Mouse (Mus musculus) retina, postnatal 7 days (tissue): ENCODE data around the gene P3h1.
"Not testable (repeated sequence)": the region's sequence is repeated elsewhere in the genome, so short reads cannot be mapped to it uniquely, and the experiment has no call there.

ENCODE experiments used
- DNase-seq: peaks from one replicate; pipeline ENCODE4 v3.0.0-alpha.2; 2012; ENCODE audit warnings: low read depth, low spot score

P3h1 gene

DNA sequence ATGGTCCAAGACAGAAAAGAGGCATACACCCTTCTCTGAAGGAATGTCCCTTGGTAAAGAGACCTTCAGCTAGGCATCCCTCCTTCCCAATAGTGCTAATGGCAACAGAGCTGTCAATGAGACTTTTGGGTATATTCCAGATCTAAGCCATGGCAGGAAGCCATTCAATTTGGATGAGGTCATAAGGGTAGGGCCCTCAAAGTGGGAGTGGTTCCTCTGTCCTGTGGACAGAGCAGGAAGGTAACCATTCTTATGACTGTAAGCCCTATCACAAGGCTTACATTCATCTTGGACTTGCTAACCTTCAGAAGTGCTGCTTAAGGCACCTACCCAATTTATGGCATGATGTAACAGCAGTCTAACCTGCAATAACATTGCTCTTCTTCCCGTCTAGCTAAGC lies 41.9 kb downstream of the P3h1 start:
- DNase-seq: no peak

DNA sequence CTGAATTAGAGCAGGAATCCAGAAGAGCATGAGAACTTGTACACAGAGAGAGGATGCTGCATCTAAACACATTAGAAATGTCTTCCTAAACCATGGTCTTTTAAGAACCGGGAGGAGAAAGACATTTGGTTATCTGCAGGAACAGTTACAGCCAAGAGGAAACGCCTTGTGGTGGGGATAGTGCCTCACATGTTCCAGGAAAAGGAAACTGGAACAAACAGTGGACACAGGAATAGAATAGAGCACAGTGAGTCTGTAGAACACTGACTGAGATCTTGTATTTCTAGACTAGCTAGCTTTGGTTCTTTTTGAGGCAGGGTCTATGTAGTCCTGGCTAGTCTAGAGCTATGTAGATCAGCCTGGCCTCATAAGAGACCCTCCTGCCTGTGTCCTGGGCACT lies 42.5 kb downstream of the P3h1 start:
- DNase-seq: no peak

DNA sequence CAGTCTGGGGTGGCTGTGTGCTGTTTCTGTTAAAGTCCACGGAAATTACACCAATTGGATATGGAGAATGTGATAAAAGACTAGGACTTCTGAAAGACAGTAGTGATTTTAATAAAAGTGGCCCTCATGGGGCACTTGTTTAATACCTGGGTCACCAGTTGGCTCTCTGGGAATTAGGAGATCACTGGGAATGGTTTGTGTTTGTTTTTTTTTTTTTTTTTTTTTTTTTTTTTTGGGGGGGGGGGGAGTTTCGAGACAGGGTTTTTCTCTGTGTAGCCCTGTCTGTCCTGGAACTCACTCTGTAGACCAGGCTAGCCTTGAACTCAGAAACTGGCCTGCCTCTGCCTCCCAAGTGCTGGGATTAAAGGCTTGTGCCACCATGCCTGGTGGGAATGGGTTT lies 43.0 kb downstream of the P3h1 start:
- no peak for DNase-seq

DNA sequence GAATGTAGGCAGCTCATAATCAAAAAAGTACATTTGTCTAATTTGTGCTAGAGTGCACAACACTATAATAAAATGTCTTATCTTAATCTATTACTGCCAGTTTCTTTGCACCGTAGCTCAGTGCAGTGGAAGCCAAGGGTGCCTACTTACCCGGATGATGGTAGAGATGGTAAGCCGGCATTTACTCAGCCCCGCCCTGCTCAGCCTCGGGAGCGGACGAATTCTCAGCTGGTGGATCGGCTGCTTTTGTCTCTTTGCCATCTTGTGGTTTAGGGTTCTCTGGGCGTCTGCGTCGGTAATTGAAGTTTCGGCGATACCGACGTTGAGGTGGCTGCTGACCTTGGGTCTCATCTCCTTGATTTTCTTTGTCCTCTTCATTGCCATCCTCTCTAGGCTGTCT lies 46.1 kb downstream of the P3h1 start:
- DNase-seq: not testable (repeated sequence)

DNA sequence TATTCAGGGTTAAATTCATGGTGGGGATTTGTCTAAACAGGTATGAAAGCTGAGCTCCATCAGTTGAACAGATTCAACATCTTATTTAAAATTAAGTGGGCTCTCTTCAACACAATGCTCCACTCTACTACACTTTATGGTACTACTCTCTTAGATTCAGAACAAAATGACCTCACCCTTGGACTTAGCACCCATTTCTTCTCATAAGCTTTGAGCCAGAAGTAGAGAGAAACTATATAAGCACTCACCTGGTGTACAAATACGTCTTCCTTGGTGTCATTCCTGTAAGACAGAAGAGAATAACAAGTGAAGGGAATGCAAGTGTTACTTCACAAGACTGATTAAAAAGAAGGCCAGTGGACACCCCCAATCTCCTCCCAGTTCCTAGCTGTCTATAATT lies 52.1 kb downstream of the P3h1 start:
- no peak for DNase-seq

DNA sequence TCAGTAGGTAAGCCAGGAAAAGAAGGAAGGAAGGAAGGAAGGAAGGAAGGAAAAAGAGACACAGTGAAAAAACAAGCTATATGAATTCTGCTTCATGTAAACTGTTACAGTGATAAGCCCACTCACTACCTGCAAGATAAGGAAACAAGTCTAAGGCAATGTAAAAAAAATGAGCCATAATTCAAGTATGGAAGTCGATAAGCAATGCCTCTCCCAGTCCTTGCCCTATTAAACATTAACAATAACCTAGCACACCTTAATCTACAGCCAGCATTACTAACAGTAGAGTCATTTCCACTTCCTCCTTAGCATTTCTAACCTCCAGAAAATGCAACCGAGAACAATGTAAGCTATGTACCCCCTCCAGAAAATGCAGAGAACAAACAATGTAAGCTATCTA lies 52.6 kb downstream of the P3h1 start:
- no peak for DNase-seq

DNA sequence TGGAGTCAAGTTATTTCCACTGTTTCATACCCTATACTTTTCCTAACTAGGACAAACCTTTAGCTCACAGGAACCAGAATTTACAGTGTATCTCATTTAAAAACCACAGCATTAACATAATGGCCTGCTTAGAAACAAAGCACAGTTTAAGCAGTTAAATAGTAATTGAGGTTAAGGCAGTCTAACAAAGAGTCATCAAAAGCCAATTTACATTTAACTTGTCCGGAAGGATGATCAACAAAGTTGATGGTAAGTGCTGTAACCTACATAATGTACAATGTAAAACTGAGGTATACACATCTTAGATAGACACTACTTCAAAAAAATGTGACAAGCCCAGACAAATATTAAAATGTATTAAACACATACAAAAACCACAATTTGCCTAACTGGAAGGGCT lies 59.2 kb downstream of the P3h1 start:
- no peak for DNase-seq

DNA sequence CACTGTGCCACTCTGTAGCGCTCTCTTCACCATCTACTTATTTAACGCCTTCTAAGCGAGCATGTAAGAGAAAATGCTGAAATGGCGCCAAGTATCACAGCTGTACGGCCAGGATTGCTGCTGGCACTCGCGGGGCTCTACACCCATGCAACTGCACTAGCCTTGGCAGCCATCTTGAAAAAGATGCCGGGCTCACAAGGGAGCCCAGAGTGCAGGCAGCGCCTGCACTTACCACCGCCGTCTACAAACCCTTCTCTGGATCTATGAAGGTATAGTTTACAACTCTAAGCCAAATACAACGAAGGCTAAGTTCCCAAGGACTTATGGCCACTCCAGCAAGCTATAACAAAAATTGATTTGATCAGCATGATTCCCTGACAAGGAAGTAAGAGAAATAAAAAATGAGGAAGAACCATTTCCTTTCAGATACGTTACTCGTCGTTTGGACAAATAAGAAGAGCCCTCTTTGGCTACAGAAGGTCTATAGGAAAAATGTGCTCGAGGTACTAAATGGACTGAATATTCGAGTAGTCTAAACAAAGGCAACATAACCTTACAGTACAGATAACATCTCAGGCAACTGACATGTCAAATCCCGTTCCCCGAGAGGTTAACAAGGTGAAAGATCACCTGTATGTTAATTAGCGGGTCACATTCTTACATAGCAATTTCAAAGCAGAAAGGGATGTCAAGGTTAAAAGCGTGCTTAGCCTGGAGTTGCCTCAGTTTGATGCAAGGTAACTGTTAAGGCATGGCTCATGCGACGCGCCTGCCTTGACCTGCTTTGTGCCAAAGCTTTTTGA lies 60.3 kb downstream of the P3h1 start:
- no peak for DNase-seq

DNA sequence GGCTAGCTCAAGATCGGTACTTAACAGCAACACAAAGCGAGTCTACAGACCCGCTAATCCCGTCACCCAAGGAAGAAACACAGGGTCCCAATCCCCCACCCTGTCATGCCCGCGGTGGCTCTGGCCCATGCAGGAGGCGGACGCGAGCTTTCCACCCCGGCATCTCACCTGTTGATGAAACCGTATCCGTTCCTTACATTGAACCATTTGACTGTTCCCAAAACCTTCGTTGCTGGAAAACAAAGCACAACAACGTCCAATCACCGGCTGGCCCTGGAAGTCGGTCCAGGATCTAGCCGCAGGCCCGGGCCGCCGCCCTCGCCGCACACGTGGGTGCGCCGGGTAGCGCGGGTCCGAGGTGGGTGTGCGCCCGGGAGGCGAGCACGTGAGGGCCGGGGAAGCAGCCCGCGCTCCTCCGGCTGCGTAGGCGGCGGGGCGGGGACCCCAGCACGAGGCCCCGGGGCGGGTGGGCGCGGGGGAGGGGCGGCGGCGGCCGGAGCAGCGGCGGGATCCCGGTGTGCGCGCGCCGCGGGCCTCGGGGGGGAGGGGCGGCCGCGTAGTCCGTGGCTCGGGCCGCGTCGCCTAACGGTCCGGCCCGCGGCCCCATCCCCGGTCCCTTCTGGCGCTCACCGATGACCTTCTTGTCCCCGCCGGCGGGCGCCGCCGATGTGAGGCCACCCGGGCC lies 61.0 kb downstream of the P3h1 start:
- no peak for DNase-seq

DNA sequence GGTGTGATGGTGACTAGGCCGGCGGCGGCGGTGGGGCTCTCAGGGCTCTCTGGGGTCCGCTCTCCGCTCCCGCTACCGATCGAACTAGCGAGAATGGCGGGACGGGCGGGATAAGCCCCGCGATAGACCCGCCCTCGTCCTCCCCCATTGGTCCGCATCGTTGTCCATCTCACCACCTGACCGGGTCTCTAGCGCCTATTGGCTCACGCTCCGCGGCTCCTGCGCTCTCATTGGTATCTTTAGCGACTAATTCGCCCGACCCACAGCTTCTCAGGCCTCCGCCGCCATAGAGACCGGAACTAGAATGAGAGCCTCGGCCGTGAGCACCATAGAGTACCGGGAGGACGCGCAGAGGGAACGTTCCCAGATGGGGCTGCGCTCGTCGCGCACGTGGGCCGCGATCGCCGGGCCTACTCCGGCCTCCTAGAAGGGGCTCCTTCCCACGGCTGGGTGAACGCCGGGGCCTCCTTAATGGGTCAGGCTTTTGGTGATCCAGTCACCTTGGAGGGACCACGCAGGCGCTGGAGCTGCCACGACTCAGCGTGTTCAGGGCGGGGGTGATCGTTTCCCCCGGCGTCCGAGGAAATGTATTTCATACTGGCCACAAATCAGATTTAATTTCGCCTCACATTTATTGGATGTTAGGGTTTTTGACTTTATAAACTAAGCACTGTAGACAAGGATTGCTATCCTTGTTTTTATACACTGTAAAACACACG lies 61.9 kb downstream of the P3h1 start, which contains the start of gene Ybx1:
Gene Ybx1, minus strand, starts transcription at position 190 of the 719 bp plus-strand sequence.
- DNase-seq: peak; percentile 98

DNA sequence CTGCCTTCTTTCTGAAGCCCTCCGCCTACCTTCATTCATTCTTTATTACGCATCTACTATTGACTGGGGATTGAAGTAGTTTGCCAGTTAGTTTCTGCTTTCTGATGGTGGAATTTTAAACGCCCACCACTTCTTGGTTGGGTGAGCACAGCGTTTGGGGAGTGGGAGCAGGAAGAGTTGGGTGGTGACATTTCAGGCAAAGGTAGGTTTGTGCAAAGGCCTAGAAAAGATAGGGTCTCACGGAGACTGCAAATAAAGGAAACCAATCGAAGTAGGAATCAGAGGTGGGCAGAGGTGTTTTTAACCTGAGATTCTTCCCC lies 62.4 kb downstream of the P3h1 start:
- no peak for DNase-seq

DNA sequence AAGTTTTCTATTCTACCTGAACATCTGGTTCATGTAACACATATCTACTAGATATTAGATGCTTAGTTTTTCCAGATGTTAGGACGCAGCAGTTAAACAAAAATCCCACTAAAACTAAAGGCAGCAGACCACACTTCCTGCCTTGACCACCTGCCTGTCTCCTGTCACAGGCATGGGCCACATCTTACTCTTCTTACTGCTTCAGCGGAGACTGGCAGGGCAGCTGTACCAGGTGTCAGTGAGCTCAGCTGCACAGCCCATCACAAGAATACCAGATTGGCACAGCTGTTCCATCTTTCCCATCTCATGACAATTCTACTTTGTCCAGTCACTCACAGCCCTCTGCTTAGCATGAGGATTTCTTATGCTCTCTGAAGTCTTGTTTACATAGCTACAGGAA lies 64.6 kb downstream of the P3h1 start:
- DNase-seq: no peak
